Mouse (Mus musculus): ENCODE results near the gene Cyren. TPM values are rescaled to one million over a fixed set of nuclear protein-coding genes. Genes with fewer than 3 reads are reported as not detected.

Cyren gene
- 2.6 TPM for polyA plus RNA-seq (2014; fragmentation: Illumina TruSeq; extraction: RNeasy Lipid Tissue Mini Kit (QIAGEN cat#74804); ENCODE audit: low read depth, low replicate concordance)

DNA sequence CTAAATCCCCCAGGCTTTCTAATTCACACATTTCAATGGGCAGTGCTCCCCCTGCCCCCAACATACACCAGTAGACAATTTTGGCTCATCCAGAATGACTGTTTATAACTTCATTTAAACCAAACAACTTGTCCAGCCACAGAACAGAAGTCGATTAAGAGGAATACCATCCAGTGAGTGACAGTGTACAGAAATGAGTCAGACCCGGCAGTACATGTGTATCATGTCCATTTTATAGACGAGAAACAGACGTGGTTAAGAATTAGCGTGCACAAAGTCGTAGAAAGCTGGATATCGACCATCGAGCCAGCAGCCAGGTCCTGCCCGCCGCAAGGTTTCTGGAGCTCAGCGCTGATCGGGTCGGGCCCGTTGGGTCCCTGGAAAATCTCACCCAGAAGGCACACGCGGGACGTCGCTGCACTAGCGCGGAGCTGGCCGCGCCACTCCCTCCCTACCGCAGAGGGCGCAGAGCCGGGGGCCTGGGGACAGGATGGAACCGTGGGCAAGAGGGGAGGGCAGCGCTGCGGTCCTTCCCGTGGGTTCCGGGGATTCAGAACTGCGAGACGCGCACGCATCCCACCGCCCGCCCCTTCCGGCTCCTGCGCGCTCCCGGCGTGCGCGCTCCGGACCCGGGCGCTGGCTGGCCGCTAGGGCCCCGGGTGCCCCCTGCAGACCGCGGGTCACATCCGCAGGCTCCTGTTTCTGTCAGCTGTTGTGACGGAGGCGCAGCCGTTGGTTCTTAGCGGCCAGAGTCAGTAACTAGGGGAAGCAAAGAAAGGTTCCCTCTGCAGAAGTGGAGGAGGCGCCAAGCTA lies at the start of gene Cyren:
Gene Cyren, minus strand, starts transcription at position 552 of the 813 bp plus-strand sequence.

DNA sequence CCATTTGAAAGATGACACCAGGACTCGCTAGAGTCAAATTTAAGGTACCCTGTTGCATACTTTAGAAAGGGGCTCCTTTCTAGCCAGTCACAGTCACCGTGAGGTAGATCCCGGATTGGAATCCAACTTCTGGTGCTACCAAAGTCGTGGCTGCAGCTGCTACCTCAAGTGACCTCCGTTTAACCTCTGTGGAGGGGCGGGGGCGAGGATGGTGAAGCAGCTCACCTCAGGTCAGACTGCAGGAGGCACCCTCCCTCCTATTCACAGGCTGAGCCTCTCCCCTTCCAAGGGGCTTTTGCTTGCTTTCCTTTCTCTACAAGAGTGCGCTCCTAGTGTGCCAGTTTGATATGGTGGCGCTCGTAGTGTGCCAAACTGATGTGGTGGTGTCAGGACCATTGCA lies 42.1 kb upstream of the Cyren start, which contains the start of gene Stra8:
Gene Stra8, plus strand, starts transcription at position 208 of the 400 bp plus-strand sequence.

DNA sequence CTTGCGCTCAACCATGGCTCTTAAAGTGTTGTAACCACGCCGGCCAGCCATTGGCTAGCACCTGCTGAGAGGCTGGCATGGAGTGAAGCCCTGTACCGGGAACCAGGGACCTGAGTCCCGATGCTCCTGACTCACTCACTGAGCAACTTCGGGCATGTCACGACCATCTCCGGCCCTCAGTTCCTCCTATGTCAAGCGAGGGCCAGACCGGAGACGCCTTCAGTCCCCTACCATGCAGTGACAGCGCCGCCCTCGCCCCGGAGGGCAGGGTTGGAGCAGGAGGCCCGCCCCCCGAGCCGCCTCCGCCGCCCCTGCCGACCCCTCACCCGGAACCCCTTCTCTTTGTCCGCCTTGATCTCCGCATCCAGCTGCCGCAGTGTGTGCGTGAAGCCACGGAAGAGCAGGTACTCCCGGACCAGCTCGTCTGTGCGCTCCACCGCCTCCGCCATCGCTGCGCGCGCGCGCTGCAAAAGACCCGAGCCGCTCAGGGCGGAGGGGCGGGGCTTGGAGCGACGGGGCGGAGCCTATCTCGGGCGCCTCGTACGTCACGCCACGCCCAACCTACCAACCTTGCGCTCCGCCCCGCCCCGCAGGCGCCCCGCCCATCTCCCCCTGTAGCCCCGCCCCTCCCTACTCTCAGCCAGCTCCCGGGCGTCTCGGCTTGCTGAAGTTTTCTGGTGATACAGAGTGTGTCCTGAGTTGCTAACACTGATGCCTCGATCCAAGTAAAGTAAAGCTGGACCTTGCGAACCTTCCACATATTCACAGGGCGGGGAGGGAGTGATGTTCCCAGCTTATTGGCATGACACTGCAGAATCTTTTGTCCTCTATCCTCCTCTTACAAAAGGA lies 32.7 kb upstream of the Cyren start, which contains the start of gene Wdr91:
Gene Wdr91, minus strand, starts transcription at position 506 of the 849 bp plus-strand sequence.

DNA sequence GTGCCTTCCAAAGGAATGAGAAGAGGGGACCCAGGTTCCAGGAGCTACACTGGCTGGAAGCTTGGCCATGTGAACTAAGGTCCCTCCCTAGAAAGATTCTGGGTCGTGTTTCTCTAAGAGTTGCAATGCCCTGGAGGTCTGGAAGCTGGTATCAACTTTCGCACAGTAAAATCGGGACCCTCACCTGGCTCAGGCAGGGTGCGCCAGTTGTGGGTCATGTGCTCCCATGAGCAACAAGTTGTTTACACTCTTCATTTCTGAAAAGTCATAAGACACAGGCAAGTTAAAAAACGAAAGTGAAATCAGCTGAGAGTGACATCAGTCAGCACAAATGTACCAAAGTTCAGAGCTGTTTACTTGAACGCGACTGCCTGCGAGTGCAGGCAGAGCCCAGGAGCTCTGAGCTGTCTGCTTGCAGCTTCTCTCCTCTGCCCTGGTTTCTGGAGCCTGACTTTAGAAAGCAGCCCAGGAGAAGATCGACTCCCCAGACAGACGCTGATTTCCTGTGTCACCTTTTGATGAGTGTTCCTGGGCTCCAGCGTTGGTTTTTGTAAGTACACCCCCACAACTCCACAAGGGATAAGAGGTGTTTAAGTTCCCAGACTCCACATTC lies 15.0 kb downstream of the Cyren start, which contains the start of gene Tmem140:
Gene Tmem140, plus strand, starts transcription at position 356 of the 613 bp plus-strand sequence.

Other genes starting within 250 kb of the Cyren start
- 29.0 TPM for gene Agbl3, start 97.6 kb downstream of the Cyren start, polyA plus RNA-seq (2014; fragmentation: Illumina TruSeq; extraction: RNeasy Lipid Tissue Mini Kit (QIAGEN cat#74804); ENCODE audit: low read depth, low replicate concordance)
- gene Tmem140, start 14.9 kb downstream of the Cyren start, polyA plus RNA-seq (2014; fragmentation: Illumina TruSeq; extraction: RNeasy Lipid Tissue Mini Kit (QIAGEN cat#74804); ENCODE audit: low read depth, low replicate concordance), result 20.6 TPM
- gene Wdr91, start 32.8 kb upstream of the Cyren start, polyA plus RNA-seq (2014; fragmentation: Illumina TruSeq; extraction: RNeasy Lipid Tissue Mini Kit (QIAGEN cat#74804); ENCODE audit: low read depth, low replicate concordance), result 4.4 TPM
- gene Stra8, start 42.1 kb upstream of the Cyren start, polyA plus RNA-seq (2014; fragmentation: Illumina TruSeq; extraction: RNeasy Lipid Tissue Mini Kit (QIAGEN cat#74804); ENCODE audit: low read depth, low replicate concordance), result not detected
- not detected for gene Slc23a4, start 110.3 kb upstream of the Cyren start, polyA plus RNA-seq (2014; fragmentation: Illumina TruSeq; extraction: RNeasy Lipid Tissue Mini Kit (QIAGEN cat#74804); ENCODE audit: low read depth, low replicate concordance)

Data from adrenal gland, adult 10 weeks (tissue).